Mouse (Mus musculus): ENCODE data around the gene Trp73.

Gene Trp73

GRCm38 (mm10) chr4:154103912-154104311, 36.1 kb downstream of the Trp73 start:
- no peak for DNase-seq (ENCODE audit: low spot score in 2 of 2)

DNA sequence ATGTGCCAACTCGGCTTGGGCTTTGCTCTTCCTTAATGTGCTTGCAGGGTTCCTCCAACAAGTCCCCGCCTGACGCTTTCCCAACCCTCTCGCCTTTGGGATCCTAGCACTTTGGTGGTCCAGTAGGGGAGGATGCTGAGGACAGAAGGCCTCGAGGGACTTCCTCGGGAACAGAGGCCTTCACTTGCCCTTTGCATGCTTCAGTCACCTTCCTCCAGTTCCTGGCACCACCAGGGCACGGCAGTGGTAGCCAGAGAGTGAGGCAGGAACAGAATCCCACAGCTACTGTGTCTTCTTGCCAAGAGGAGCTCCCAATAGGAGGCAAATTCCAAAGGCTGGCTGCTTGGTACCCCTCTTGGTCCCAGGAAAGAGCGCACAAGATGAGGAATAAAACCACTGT, 36.6 kb downstream of the Trp73 start:
- no peak for DNase-seq (ENCODE audit: low spot score in 2 of 2)

DNA sequence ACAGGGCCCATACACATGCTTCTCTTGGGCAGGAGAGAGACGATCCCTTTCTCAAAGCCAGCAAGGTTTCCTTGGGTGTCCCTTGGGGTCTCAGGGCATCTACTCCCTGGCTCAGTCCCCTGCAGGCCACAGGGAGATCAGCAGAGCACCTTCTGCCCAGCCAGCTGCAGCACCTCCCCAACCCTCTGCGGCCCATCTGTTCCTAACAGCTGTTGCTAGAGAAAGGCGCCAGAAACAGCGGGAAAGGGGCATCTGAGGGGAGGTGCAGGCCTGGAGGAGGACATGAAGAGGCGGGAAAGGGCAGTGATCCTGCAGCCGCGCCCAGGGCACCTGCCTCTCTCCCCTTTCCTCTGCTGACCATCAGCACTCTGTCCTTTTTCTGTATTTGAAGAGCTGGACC, 40.6 kb downstream of the Trp73 start:
- DNase-seq (ENCODE audit: low spot score in 2 of 2): no peak

DNA sequence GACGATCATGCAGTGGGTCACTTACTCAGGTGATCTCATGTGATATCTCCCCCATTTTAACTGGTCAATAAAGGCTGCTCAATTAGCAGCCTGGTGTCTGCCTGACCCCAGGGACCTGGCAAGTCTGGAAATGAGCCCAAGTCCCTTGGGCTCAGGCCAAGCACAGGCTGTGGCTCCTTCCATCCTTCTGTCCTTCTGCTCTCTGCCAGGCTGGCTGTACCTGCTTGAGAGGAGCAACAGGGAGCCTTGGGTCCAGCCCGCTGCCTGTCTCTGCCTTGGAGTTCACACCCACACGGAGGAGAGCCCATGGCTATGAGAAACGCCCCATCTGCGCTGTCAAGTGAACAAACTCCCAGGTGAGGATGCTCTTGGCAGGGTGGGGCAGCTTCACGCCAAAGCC, 43.9 kb downstream of the Trp73 start:
- no peak for DNase-seq (ENCODE audit: low spot score in 2 of 2)

GRCm38 (mm10) chr4:154093210-154093609, 46.8 kb downstream of the Trp73 start:
- DNase-seq (ENCODE audit: low spot score in 2 of 2): no peak

DNA sequence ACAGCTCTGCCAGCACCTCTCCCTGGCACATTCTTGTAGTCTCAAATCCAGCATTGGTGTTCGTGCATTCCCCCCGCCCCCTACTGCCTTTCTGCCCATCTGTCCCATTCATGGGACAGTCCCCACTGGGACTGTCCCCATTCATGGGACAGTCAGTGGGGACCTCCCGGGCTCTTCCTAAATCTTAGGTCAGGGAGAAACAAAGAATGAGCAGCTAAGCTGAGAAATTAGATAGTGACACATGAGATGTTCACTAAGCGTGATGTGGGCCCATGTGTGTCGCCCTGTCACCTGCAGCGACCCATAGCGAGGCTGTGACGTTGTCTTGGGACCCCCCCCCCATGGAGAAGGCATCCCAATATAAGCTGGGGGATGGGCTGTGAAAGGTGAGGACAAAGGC, 48.7 kb downstream of the Trp73 start:
- DNase-seq (ENCODE audit: low spot score in 2 of 2): no peak

- no peak for DNase-seq (ENCODE audit: low spot score in 2 of 2)
These were observed 50.8 kb downstream of the Trp73 start for GRCm38 (mm10) chr4:154089205-154089604.

DNA sequence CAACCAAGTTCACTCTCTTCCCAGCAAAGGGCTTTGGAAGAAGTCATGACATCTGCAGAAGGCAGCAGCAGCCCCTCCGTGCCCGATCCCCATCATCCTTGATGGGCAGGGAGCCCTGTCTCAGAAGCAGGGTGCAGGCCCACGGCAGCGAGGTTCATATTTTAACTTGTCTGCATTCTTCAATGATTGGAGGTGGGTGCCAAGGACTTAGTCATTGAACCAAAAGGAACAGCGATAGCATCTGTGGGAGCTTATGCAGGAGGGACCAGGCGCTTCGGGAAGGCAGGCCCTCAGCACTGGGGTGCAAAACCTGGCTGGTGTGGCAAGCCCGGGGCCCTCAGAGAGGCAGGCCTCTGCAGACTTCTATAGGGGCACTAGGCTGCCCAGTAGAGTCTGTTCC, 53.6 kb downstream of the Trp73 start:
- DNase-seq (ENCODE audit: low spot score in 2 of 2): no peak

- no peak for DNase-seq (ENCODE audit: low spot score in 2 of 2)
These were observed 54.2 kb downstream of the Trp73 start for GRCm38 (mm10) chr4:154085856-154086255.

- no peak for DNase-seq (ENCODE audit: low spot score in 2 of 2)
These were observed 58.0 kb downstream of the Trp73 start for GRCm38 (mm10) chr4:154081974-154082373.

- no peak for DNase-seq (ENCODE audit: low spot score in 2 of 2)
These were observed 59.0 kb downstream of the Trp73 start for GRCm38 (mm10) chr4:154081021-154081420.

DNA sequence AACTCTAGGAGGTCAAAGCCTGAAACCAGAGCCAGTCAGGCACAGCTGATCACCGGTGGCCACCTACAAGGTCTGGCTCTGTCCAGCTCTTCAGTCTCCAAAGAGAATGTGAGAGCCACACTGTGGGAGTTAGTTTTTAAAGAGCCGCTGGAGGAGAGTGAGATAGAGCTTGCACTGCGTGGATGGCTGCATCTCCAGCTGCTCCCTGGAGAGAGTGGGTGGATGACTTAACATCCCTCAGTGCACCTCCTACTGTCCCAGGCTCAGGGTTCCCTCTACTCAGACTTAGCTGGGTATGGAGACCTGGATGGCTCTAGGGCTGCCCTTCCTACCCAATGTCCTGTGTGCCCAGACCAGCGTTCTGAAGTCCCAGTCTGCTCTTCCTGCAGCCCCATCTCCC, 59.8 kb downstream of the Trp73 start:
- no peak for DNase-seq (ENCODE audit: low spot score in 2 of 2)

GRCm38 (mm10) chr4:154071941-154072340, 68.1 kb downstream of the Trp73 start:
- no peak for DNase-seq (ENCODE audit: low spot score in 2 of 2)

GRCm38 (mm10) chr4:154071521-154071920, 68.5 kb downstream of the Trp73 start:
- DNase-seq (ENCODE audit: low spot score in 2 of 2): no peak

DNA sequence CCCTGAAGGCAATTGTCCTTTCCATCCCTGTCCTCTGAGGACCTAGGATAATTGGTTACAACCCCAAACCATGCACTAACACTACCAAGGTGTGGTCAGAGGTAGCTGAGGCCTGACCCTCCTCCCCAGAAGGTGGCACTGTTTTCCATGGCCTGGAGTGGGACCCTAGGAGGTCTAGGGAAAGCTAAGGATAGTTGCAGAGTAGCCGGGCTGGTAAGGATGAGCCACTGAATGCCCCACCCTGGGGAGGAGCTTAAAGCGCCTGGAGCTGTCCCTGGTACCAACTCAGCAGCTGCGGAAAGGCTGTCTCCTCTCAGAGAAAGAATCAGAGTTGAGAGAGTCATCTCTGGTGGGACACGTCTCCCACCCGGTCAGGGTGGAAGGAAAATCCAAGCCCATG, 69.1 kb downstream of the Trp73 start:
- no peak for DNase-seq (ENCODE audit: low spot score in 2 of 2)

DNA sequence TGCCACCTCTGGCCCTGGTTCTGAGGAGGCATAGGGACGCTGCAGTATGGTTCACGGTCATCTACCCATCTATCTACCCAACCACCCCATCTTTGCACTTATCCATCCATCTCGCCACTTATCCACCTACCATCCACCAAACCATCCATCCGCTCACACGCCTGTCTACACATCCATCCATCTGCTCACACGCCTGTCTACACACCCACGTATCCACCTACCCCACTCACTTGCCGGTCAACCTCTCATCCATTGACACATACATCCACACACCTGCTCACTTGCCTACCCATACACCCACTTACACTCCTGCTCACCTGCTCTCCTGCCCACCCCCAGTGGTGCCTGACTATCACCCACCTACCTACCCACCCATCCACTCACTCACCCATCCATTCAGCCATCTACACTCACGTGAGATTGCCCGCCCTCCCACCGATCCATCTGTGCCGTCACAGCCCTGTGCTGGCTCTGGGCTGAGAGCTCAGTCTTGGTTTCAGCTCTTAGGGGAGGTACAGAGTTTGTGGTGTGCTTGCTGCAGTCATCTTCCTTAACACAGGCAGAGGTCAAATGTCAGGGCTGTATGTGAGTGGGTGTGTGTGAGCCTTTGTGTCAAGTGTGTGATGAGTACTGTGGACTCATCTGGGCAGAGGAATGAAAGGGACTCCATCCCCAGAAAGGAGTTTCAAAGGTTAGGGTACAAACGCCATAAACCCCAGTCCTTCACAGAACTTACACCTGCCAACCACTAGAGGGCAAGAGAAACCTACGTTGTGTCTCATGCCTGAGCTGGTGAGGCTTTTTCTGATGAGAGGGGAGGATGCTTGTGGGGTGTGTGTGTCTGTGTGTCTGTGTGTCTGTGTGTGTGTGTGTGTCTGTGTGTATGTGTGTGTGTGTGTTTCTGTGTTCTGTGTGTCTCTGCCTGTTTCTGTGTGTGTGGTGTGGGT, 74.9 kb downstream of the Trp73 start:
- DNase-seq (ENCODE audit: low spot score in 2 of 2): no peak

DNA sequence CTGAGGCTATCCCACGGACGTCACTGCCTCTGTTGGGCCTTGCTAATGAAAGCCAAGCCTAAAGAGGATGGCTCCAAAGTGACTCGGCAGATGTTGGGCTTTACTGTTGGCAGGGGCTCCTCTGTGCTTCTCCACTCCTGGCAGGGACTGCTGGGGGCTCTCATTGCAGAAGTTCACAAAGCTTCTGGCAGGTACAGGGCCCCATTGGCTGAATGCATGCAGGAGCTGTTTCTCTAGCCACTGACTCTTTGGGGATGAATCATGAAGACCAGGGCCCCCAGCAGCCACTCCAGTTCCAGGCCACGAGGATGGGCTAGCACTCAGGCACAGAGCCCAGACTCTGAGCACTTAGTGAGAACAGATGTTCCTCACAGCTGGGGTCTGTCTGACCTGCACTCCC, 82.3 kb downstream of the Trp73 start:
- no peak for DNase-seq (ENCODE audit: low spot score in 2 of 2)

- no peak for DNase-seq (ENCODE audit: low spot score in 2 of 2)
These were observed 83.3 kb downstream of the Trp73 start for GRCm38 (mm10) chr4:154056661-154057060.

DNA sequence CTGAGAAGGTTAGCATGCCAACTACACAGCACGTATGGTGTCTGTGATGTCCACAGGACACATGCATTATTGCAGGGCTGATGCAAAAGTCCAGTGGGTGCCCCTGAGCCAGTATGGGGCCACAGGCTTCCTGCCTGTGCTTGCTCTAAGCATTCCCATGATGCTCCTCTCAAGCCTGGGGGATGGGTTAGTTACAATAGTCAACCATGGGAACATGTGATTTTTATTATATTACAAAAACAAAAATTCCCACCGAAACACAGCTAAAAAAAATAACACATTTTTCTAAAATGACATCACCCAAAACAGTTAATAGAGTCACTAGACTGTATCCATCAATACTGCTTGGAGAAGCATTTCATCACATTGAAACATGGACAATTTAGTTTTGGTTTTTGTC, 84.0 kb downstream of the Trp73 start:
- DNase-seq (ENCODE audit: low spot score in 2 of 2): no peak

DNA sequence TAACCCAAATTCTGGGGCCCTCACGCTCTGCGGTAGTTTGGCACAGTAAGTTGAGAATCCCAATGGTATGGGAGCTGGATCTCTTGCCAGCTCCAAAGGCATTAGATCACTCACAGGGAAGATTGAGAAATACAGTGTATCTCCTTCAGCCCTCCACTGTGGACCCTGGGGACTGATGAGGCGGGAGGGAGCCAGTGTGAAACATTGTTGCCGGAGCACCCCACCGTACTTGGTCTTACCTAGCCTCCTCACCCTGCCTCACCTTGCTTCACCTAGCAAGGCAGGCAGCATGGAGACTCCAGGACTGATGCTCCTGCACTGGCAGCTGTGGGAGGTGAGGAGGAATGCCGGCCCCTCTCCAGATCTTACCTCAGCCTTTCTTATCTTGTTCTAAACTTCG, 84.5 kb downstream of the Trp73 start:
- DNase-seq (ENCODE audit: low spot score in 2 of 2): no peak

- no peak for DNase-seq (ENCODE audit: low spot score in 2 of 2)
These were observed 86.9 kb downstream of the Trp73 start for GRCm38 (mm10) chr4:154053065-154053464.

DNA sequence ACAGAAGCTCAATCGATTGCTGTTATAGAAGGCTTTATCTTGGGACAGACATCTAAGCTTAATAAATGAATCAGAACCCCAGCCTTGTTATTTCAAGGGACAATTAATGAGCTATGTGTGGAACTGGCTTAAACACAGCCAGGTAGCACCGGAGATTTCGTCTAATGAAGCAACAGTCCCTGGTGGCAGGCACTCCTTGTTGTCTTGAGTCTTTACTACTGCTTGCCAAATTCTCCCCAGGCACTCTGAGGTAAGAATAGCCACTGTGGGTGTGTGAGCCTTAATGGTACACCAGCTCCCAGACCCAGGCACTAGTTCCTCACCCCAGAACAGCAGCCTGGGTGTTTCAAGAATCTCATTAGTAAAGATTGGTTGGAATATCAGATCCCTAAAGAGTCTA, 88.6 kb downstream of the Trp73 start:
- no peak for DNase-seq (ENCODE audit: low spot score in 2 of 2)

GRCm38 (mm10) chr4:154045837-154046236, 94.2 kb downstream of the Trp73 start:
- no peak for DNase-seq (ENCODE audit: low spot score in 2 of 2)

DNA sequence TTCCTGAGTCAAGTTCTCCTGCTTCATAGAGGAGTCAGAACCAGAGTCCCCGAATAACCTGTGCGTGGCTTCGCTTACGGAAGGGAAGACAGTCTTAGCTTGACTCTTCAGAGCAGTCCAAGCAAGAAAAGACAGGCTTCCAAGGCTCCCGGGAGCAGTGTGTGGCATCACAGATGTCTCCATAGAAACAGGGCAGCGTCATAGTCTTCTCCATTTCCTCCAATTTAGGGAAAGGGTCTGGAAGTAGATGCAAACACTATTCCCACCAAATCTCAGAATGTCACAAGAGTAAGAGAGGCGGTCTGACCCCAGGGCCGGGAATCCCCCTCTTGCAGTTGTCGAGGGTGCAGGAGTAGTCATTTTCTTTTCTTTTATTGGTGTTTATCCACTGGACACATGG, 97.4 kb downstream of the Trp73 start, which contains the start of gene Ccdc27:
Gene Ccdc27 (minus strand): TSS at position 101 of the 400 bp plus-strand sequence.
- no peak for DNase-seq (ENCODE audit: low spot score in 2 of 2)

Data from frontal cortex, postnatal 14 days (tissue).